Mouse (Mus musculus): Measurements from ENCODE around the gene Gnl3l. TPM values are rescaled to one million over a fixed set of nuclear protein-coding genes. Genes with fewer than 3 reads are reported as not detected.
A peak's percentile ranks its signal among the peaks of the same experiment; 100 is the strongest.

Gnl3l gene
- polyA plus RNA-seq, 1 experiment from 2014 or later, result 34.0 TPM

GRCm38 (mm10) chrX:150956016-150956415 is 61.1 kb downstream of the Gnl3l start:
- ATAC-seq (ENCODE audit: insufficient number of reproducible peaks, insufficient read depth, low FRiP score, low TSS enrichment), result no peak
- H3K4me2 ChIP-seq (replicated peaks), result peak overlapping the region; percentile 33; the same call in 1 of the 2 replicates
- no peak overlapping the region; the same call in 1 of the 2 replicates for H3K4me3 ChIP-seq
- no peaks in the 10 kb centered on the region for H3K36me3 ChIP-seq
- no peaks in the 10 kb centered on the region for H3K4me1 ChIP-seq
- H3K27me3 ChIP-seq, result no peaks in the 10 kb centered on the region
- WGBS, result 39% methylated on average over 1 of the region's 1 CpGs
- no peaks in the 10 kb centered on the region for H3K9me3 ChIP-seq
- no peak overlapping the region for H3K9ac ChIP-seq
- peak overlapping the region; percentile 58 for H3K27ac ChIP-seq

GRCm38 (mm10) chrX:150955441-150955840 is 61.7 kb downstream of the Gnl3l start:
- no peak overlapping the region for H3K4me2 ChIP-seq (replicated peaks)
- H3K9me3 ChIP-seq, result no peaks in the 10 kb centered on the region
- no peak overlapping the region for H3K4me3 ChIP-seq
- ATAC-seq (ENCODE audit: insufficient number of reproducible peaks, insufficient read depth, low FRiP score, low TSS enrichment), result no peak
- no peak overlapping the region for H3K9ac ChIP-seq
- H3K27me3 ChIP-seq, result no peaks in the 10 kb centered on the region
- no peaks in the 10 kb centered on the region for H3K4me1 ChIP-seq
- H3K27ac ChIP-seq, result peak overlapping the region; percentile 58
- H3K36me3 ChIP-seq, result no peaks in the 10 kb centered on the region
- WGBS, result 25% methylated on average over 2 of the region's 2 CpGs

GRCm38 (mm10) chrX:150954721-150955120 is 62.4 kb downstream of the Gnl3l start:
- Histone ChIP-seq H3K4me2 (replicated peaks) (no peak overlapping the region), H3K27ac (no peak overlapping the region), H3K9ac (no peak overlapping the region), H3K9me3 (no peaks in the 10 kb centered on the region), H3K4me1 (no peaks in the 10 kb centered on the region), H3K36me3 (no peaks in the 10 kb centered on the region), H3K27me3 (no peaks in the 10 kb centered on the region), H3K4me3 (no peak overlapping the region)
- ATAC-seq (ENCODE audit: insufficient number of reproducible peaks, insufficient read depth, low FRiP score, low TSS enrichment), result no peak
- WGBS, result 69% methylated on average over 1 of the region's 1 CpGs

Other genes with a start within 250 kb of the Gnl3l start
- gene Maged2, start 203.0 kb downstream of the Gnl3l start, polyA plus RNA-seq (2016; fragmentation: Nextera tagmentation; extraction: Ambion mirVana), result 589 and 607 TPM in 2 replicates
- 18.9 and 20.1 TPM in 2 replicates for gene Fgd1, start 28.8 kb upstream of the Gnl3l start, polyA plus RNA-seq (2016; fragmentation: Nextera tagmentation; extraction: Ambion mirVana)
- 45.4 and 47.8 TPM in 2 replicates for gene Tsr2, start 79.2 kb upstream of the Gnl3l start, polyA plus RNA-seq (2016; fragmentation: Nextera tagmentation; extraction: Ambion mirVana)
- 7.0 and 8.2 TPM in 2 replicates for gene Wnk3, start 180.8 kb upstream of the Gnl3l start, polyA plus RNA-seq (2016; fragmentation: Nextera tagmentation; extraction: Ambion mirVana)

Data from embryonic facial prominence, embryonic 12.5 days (tissue).